Mouse (Mus musculus) thymus, adult 2 months (tissue): ENCODE results near the gene Rab30.

Experiments used
- CTCF ChIP-seq: fragments of 200-500 bp; IDR thresholded peaks from 2 replicates; pipeline ENCODE4 v1.5.1; 2012; ENCODE audit warnings: mild to moderate bottlenecking, control low read depth, low read length, moderate library complexity, borderline replicate concordance; ENCODE audit not compliant: control insufficient read depth, poor library complexity, insufficient read depth; ENCODE audit errors: extremely low read depth
- POLR2A ChIP-seq: fragments of 200-500 bp; IDR thresholded peaks from 2 replicates; pipeline ENCODE4 v1.6.1; 2012; ENCODE audit warnings: mild to moderate bottlenecking, low read length, control low read depth, moderate library complexity; ENCODE audit not compliant: control insufficient read depth, poor library complexity, insufficient read depth; ENCODE audit errors: extremely low read depth

DNA sequence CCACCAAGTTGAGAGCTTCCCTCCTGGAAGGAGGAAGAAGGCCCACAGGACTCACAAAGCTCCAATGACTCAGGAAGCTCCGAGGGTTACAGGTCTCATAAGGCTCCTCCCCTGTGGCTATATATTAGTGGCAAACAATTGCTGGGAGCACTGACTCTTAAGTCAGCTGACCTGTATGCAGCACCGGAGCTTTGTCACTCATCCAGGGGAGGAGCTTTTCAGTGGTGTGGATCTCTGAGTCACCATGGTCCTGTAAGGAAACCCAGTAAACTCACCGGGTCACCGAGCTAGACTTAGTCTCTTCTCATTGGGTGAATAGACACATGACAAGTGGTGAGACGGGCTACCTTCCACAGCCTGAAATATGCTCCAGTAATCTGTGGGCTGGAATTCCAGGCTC, 42.6 kb upstream of the Rab30 start:
- TF ChIP-seq POLR2A (no peak), CTCF (no peak)
